Mouse (Mus musculus): Measurements from ENCODE around the gene Acsl3. TPM values are rescaled to one million over a fixed set of nuclear protein-coding genes. Genes with fewer than 3 reads are reported as not detected.

Acsl3 gene
- polyA plus RNA-seq, 1 experiment from 2014 or later = 65.9 TPM

DNA sequence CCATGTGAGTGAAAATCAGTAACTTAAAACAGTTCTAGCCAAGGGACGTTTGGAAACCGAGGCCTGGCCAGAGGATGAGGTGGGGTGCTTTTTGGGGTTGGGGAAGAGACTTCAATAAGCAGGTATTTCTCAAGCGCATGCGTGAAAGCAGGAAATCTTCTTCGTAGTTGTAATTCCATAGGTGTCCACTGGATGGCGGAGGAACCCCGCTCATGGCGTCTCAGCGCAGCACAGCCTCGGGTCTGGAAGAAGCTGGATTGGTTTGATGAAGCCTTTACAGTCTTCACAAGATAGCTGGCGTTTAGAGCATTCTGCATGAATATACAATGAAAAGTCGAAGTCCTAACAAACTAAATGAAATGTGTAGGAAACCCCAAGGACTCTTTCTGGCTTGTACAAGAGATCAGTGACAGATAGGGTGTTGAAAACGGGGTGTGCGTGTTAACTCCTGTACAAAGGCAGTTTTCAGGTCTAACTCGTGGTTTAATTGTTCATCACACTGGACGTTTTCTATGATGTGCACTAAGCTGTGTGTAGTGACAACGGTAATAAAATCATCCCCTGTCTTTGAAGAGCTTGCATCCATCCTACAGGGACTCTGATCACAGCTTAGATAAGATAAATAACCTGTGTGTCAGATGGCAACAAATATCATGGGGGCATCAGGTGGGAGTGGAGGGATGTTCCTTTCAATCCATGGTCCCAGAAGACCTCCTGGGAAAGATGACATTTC is 67.0 kb downstream of the Acsl3 start:
- Histone ChIP-seq H3K27ac (no peak overlapping the region), H3K4me3 (no peak overlapping the region), H3K27me3 (no peaks in the 10 kb centered on the region), H3K4me2 (peak overlapping the region; percentile 27), H3K36me3 (no peaks in the 10 kb centered on the region), H3K9me3 (no peaks in the 10 kb centered on the region), H3K9ac (no peak overlapping the region), H3K4me1 (peaks cover 18% of the 10 kb centered on the region)
- WGBS = 15% methylated on average over 17 of the region's 17 CpGs
- no peak for ATAC-seq (ENCODE audit: insufficient number of reproducible peaks, insufficient read depth, low FRiP score, low TSS enrichment, low read depth)

DNA sequence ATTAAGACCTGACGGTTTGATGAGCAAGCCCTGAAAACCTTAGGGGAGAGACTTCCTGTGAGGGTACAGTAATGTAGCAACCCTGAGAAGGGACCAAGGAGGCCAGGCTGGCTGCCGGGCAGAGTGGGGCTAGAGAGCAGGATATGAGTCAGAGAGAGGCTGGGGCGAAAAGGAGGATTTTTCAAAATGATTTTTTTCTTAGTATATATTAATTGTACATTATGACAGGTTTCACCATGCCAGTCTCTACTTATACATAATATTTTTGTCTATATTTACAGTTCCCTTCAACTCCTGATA is 67.5 kb downstream of the Acsl3 start:
- no peak overlapping the region for H3K4me3 ChIP-seq
- no peak for ATAC-seq (ENCODE audit: insufficient number of reproducible peaks, insufficient read depth, low FRiP score, low TSS enrichment, low read depth)
- WGBS = 47% methylated on average over 3 of the region's 3 CpGs
- H3K36me3 ChIP-seq = no peaks in the 10 kb centered on the region
- no peak overlapping the region for H3K27ac ChIP-seq
- peaks cover 18% of the 10 kb centered on the region for H3K4me1 ChIP-seq
- H3K9me3 ChIP-seq = no peaks in the 10 kb centered on the region
- H3K4me2 ChIP-seq = no peak overlapping the region
- H3K27me3 ChIP-seq = no peaks in the 10 kb centered on the region
- H3K9ac ChIP-seq = no peak overlapping the region

DNA sequence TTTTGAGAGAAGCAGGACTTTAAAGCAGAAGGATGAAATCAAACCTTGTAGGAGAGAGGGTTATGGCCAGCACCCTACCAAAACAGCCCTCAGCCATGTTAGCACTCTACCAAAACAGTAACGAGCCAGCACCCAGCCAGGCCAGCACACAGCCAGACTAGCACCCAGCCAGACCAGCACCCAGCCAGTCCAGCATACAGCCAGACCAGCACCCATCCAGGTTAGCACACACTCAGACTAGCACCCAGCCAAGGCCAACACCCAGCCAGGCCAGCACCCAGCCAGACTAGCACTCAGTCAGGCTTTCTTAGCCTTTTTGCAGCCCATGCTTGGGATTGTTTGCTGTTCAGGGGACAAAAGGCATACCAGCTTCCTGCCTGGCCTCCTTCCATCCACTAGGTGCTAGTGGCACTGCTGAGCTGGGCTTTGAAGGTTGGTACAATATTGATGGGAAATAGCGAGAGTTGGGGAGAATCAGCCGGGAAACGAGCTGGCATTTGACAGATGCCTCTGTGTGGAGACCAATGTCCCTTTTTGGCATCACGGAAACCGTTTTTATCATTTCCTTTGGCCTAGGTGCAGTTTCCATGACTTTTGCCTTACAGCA is 68.1 kb downstream of the Acsl3 start:
- 54% methylated on average over 6 of the region's 6 CpGs for WGBS

GRCm38 (mm10) chr1:78730114-78730720 is 72.6 kb downstream of the Acsl3 start:
- H3K27me3 ChIP-seq = no peaks in the 10 kb centered on the region
- no peak overlapping the region for H3K4me3 ChIP-seq
- no peak overlapping the region for H3K27ac ChIP-seq
- no peak for ATAC-seq (ENCODE audit: insufficient number of reproducible peaks, insufficient read depth, low FRiP score, low TSS enrichment, low read depth)
- H3K9ac ChIP-seq = no peak overlapping the region
- peaks cover 12% of the 10 kb centered on the region for H3K4me1 ChIP-seq
- H3K4me2 ChIP-seq = no peak overlapping the region
- no peaks in the 10 kb centered on the region for H3K9me3 ChIP-seq
- H3K36me3 ChIP-seq = no peaks in the 10 kb centered on the region
- WGBS = 60% methylated on average over 9 of the region's 9 CpGs

More for the DNA sequence above, 68.1 kb downstream of the Acsl3 start:
- no peaks in the 10 kb centered on the region for H3K36me3 ChIP-seq
- no peak overlapping the region for H3K4me2 ChIP-seq
- H3K4me3 ChIP-seq = no peak overlapping the region
- H3K27me3 ChIP-seq = no peaks in the 10 kb centered on the region
- H3K4me1 ChIP-seq = peaks cover 18% of the 10 kb centered on the region
- no peak overlapping the region for H3K9ac ChIP-seq
- H3K27ac ChIP-seq = peak overlapping the region; percentile 33
- ATAC-seq (ENCODE audit: insufficient number of reproducible peaks, insufficient read depth, low FRiP score, low TSS enrichment, low read depth) = peak; percentile 39; the same call in 1 of the 2 replicates
- no peaks in the 10 kb centered on the region for H3K9me3 ChIP-seq

DNA sequence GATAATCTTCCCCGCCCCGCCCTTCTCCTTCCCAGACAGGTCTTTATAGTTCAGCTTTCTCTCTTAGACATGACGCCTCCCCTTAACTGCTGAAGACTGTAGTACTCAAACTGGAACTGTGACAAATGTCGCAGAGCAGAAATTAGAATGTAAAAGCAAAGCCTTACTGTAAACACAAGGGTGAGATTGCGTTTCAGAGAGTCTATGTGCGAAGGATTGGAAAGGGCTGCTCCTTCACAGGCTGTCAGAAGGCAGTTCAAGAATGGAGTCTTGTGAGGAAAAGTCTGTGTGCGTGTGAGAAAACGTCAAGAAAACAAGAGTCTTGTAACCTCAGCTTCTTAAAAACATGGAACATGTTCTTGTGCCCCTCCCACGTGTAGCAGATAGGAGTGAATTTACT is 74.7 kb downstream of the Acsl3 start:
- Histone ChIP-seq H3K4me1 (no peaks in the 10 kb centered on the region), H3K27me3 (no peaks in the 10 kb centered on the region), H3K4me2 (no peak overlapping the region), H3K4me3 (no peak overlapping the region), H3K36me3 (no peaks in the 10 kb centered on the region), H3K9me3 (no peaks in the 10 kb centered on the region), H3K9ac (no peak overlapping the region), H3K27ac (no peak overlapping the region)
- WGBS = 81% methylated on average over 9 of the region's 9 CpGs
- ATAC-seq (ENCODE audit: insufficient number of reproducible peaks, insufficient read depth, low FRiP score, low TSS enrichment, low read depth) = no peak

- Histone ChIP-seq H3K27me3 (no peaks in the 10 kb centered on the region), H3K9me3 (no peaks in the 10 kb centered on the region), H3K4me2 (no peak overlapping the region), H3K4me3 (no peak overlapping the region), H3K27ac (no peak overlapping the region), H3K9ac (no peak overlapping the region), H3K36me3 (no peaks in the 10 kb centered on the region), H3K4me1 (no peaks in the 10 kb centered on the region)
- WGBS = 54% methylated on average over 17 of the region's 17 CpGs
- ATAC-seq (ENCODE audit: insufficient number of reproducible peaks, insufficient read depth, low FRiP score, low TSS enrichment, low read depth) = no peak
These were observed 76.8 kb downstream of the Acsl3 start for GRCm38 (mm10) chr1:78734261-78735000.

- H3K4me1 ChIP-seq = no peaks in the 10 kb centered on the region
- H3K36me3 ChIP-seq = no peaks in the 10 kb centered on the region
- no peak overlapping the region for H3K4me2 ChIP-seq
- no peak overlapping the region for H3K27ac ChIP-seq
- H3K27me3 ChIP-seq = no peaks in the 10 kb centered on the region
- no peak for ATAC-seq (ENCODE audit: insufficient number of reproducible peaks, insufficient read depth, low FRiP score, low TSS enrichment, low read depth)
- no peak overlapping the region for H3K9ac ChIP-seq
- no peaks in the 10 kb centered on the region for H3K9me3 ChIP-seq
- 53% methylated on average over 5 of the region's 5 CpGs for WGBS
- no peak overlapping the region for H3K4me3 ChIP-seq
These were observed 80.0 kb downstream of the Acsl3 start for GRCm38 (mm10) chr1:78737646-78738045.

DNA sequence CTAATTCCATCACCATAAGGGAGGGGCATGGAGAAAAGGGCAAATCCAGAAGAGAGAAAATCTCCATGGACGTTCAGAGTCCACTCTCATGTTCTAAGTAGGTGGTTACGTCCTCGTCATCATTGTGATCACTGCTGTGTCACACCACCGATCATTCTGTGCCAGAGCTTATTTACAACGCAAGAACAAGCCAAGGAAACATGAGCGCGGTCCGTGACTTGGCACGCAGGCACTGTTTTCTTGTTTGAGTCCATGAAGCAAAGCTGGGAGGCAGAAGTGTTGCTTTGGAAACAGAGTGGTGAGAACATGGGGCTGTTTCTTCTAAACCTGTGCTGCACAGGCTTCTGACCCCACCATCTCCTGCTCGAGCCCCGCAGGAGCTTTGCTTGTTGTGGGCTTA is 83.1 kb downstream of the Acsl3 start:
- H3K9ac ChIP-seq = no peak overlapping the region
- no peak overlapping the region for H3K27ac ChIP-seq
- 92% methylated on average over 11 of the region's 11 CpGs for WGBS

DNA sequence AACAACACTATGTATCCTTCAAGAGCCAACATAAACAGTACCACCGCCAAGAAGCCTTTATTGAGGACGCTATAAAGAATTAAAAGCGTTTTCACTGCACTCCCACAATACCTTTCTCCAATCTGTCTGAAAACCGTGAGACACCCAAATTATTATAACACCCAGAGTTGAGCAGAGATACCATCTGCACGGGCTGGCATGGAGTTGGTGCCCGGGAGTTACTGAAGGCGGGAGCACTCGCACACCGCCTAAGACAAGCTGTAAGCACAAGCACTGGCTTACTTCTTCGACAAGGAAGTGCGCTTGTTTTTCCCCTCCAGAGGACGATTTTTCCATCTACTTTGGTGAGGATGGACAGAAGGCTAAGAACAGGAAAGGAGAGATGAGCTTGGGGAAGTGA is 84.6 kb downstream of the Acsl3 start:
- ATAC-seq (ENCODE audit: insufficient number of reproducible peaks, insufficient read depth, low FRiP score, low TSS enrichment, low read depth) = no peak
- Histone ChIP-seq H3K4me1 (peaks cover 4% of the 10 kb centered on the region), H3K4me2 (no peak overlapping the region), H3K9me3 (no peaks in the 10 kb centered on the region), H3K27me3 (no peaks in the 10 kb centered on the region), H3K27ac (no peak overlapping the region), H3K36me3 (no peaks in the 10 kb centered on the region), H3K4me3 (no peak overlapping the region), H3K9ac (no peak overlapping the region)
- WGBS = 87% methylated on average over 12 of the region's 12 CpGs

More for the DNA sequence above, 83.1 kb downstream of the Acsl3 start:
- no peak for ATAC-seq (ENCODE audit: insufficient number of reproducible peaks, insufficient read depth, low FRiP score, low TSS enrichment, low read depth)
- no peaks in the 10 kb centered on the region for H3K9me3 ChIP-seq
- H3K4me1 ChIP-seq = peaks cover 4% of the 10 kb centered on the region
- H3K4me2 ChIP-seq = no peak overlapping the region
- H3K4me3 ChIP-seq = no peak overlapping the region
- H3K36me3 ChIP-seq = no peaks in the 10 kb centered on the region
- no peaks in the 10 kb centered on the region for H3K27me3 ChIP-seq

GRCm38 (mm10) chr1:78743318-78743717 is 85.7 kb downstream of the Acsl3 start:
- ATAC-seq (ENCODE audit: insufficient number of reproducible peaks, insufficient read depth, low FRiP score, low TSS enrichment, low read depth) = no peak
- Histone ChIP-seq H3K9ac (no peak overlapping the region), H3K36me3 (no peaks in the 10 kb centered on the region), H3K27me3 (no peaks in the 10 kb centered on the region), H3K9me3 (no peaks in the 10 kb centered on the region), H3K4me3 (no peak overlapping the region), H3K27ac (no peak overlapping the region), H3K4me2 (no peak overlapping the region), H3K4me1 (peaks cover 4% of the 10 kb centered on the region)
- WGBS = 89% methylated on average over 4 of the region's 4 CpGs

GRCm38 (mm10) chr1:78745230-78745777 is 87.7 kb downstream of the Acsl3 start:
- Histone ChIP-seq H3K4me1 (peaks cover 4% of the 10 kb centered on the region), H3K27ac (peak overlapping the region; percentile 51; the same call in 1 of the 2 replicates), H3K4me3 (no peak overlapping the region), H3K36me3 (no peaks in the 10 kb centered on the region), H3K9me3 (no peaks in the 10 kb centered on the region), H3K4me2 (no peak overlapping the region), H3K27me3 (no peaks in the 10 kb centered on the region), H3K9ac (no peak overlapping the region)
- ATAC-seq (ENCODE audit: insufficient number of reproducible peaks, insufficient read depth, low FRiP score, low TSS enrichment, low read depth) = no peak
- WGBS = 55% methylated on average over 5 of the region's 5 CpGs

Data from embryonic facial prominence, embryonic 13.5 days (tissue).